Mouse (Mus musculus): ENCODE data around the gene Adgrl2. TPM values are rescaled to one million over a fixed set of nuclear protein-coding genes. Genes with fewer than 3 reads are reported as not detected.

Gene Adgrl2
- polyA plus RNA-seq (2012; rRNA removed), result 86.6 and 90.3 TPM in 2 replicates

GRCm38 (mm10) chr3:148990531-148991003 lies at the start of gene Adgrl2:
Adgrl2 (minus strand) TSS chr3:148990555.
- H3K4me3 ChIP-seq (ENCODE audit: insufficient read depth, low read length), result peak within 1 kb of the TSS; percentile 84
- 0 out of 2 replicates have a peak, but pooled peaks cover 2% of the 10 kb centered on the region for H3K4me1 ChIP-seq (ENCODE audit: control insufficient read depth, insufficient read depth, low read length)
- H3K27ac ChIP-seq (ENCODE audit: insufficient read depth, low read length), result peak within 1 kb of the TSS; percentile 96
- TF ChIP-seq POLR2A (IDR thresholded peaks at IDR 0.05; ENCODE audit: extremely low read depth, insufficient read depth, low read length) (no peak), CTCF (IDR thresholded peaks at IDR 0.05; ENCODE audit: extremely low read depth, insufficient read depth, low read length) (no peak)

GRCm38 (mm10) chr3:149038771-149039170 lies 48.4 kb upstream of the Adgrl2 start:
- Histone ChIP-seq H3K27ac (ENCODE audit: insufficient read depth, low read length) (no peak overlapping the region), H3K4me3 (ENCODE audit: insufficient read depth, low read length) (no peak overlapping the region), H3K4me1 (ENCODE audit: control insufficient read depth, insufficient read depth, low read length) (no peaks in the 10 kb centered on the region)
- TF ChIP-seq CTCF (IDR thresholded peaks at IDR 0.05; ENCODE audit: extremely low read depth, insufficient read depth, low read length) (no peak), POLR2A (IDR thresholded peaks at IDR 0.05; ENCODE audit: extremely low read depth, insufficient read depth, low read length) (no peak)

GRCm38 (mm10) chr3:149019925-149020324 lies 29.6 kb upstream of the Adgrl2 start:
- no peaks in the 10 kb centered on the region for H3K4me1 ChIP-seq (ENCODE audit: control insufficient read depth, insufficient read depth, low read length)

GRCm38 (mm10) chr3:149009311-149009710 lies 19.0 kb upstream of the Adgrl2 start:
- TF ChIP-seq CTCF (IDR thresholded peaks at IDR 0.05; ENCODE audit: extremely low read depth, insufficient read depth, low read length), result no peak
- no peak for TF ChIP-seq POLR2A (IDR thresholded peaks at IDR 0.05; ENCODE audit: extremely low read depth, insufficient read depth, low read length)
- no peak overlapping the region for H3K27ac ChIP-seq (ENCODE audit: insufficient read depth, low read length)
- H3K4me1 ChIP-seq (ENCODE audit: control insufficient read depth, insufficient read depth, low read length), result no peaks in the 10 kb centered on the region
- no peak overlapping the region for H3K4me3 ChIP-seq (ENCODE audit: insufficient read depth, low read length)

More at GRCm38 (mm10) chr3:149019925-149020324, 29.6 kb upstream of the Adgrl2 start:
- Histone ChIP-seq H3K4me3 (ENCODE audit: insufficient read depth, low read length) (no peak overlapping the region), H3K27ac (ENCODE audit: insufficient read depth, low read length) (no peak overlapping the region)
- TF ChIP-seq CTCF (IDR thresholded peaks at IDR 0.05; ENCODE audit: extremely low read depth, insufficient read depth, low read length) (no peak), POLR2A (IDR thresholded peaks at IDR 0.05; ENCODE audit: extremely low read depth, insufficient read depth, low read length) (no peak)

GRCm38 (mm10) chr3:149008634-149009023 lies 18.3 kb upstream of the Adgrl2 start:
- TF ChIP-seq POLR2A (IDR thresholded peaks at IDR 0.05; ENCODE audit: extremely low read depth, insufficient read depth, low read length) (no peak), CTCF (IDR thresholded peaks at IDR 0.05; ENCODE audit: extremely low read depth, insufficient read depth, low read length) (no peak)
- no peak overlapping the region for H3K27ac ChIP-seq (ENCODE audit: insufficient read depth, low read length)
- no peaks in the 10 kb centered on the region for H3K4me1 ChIP-seq (ENCODE audit: control insufficient read depth, insufficient read depth, low read length)
- no peak overlapping the region for H3K4me3 ChIP-seq (ENCODE audit: insufficient read depth, low read length)

GRCm38 (mm10) chr3:149007860-149008633 lies 17.7 kb upstream of the Adgrl2 start:
- no peak for TF ChIP-seq POLR2A (IDR thresholded peaks at IDR 0.05; ENCODE audit: extremely low read depth, insufficient read depth, low read length)
- Histone ChIP-seq H3K27ac (ENCODE audit: insufficient read depth, low read length) (no peak overlapping the region), H3K4me3 (ENCODE audit: insufficient read depth, low read length) (no peak overlapping the region), H3K4me1 (ENCODE audit: control insufficient read depth, insufficient read depth, low read length) (no peaks in the 10 kb centered on the region)

- H3K27ac ChIP-seq (ENCODE audit: insufficient read depth, low read length), result no peak overlapping the region
- TF ChIP-seq POLR2A (IDR thresholded peaks at IDR 0.05; ENCODE audit: extremely low read depth, insufficient read depth, low read length), result no peak
- TF ChIP-seq CTCF (IDR thresholded peaks at IDR 0.05; ENCODE audit: extremely low read depth, insufficient read depth, low read length), result no peak
- no peaks in the 10 kb centered on the region for H3K4me1 ChIP-seq (ENCODE audit: control insufficient read depth, insufficient read depth, low read length)
- no peak overlapping the region for H3K4me3 ChIP-seq (ENCODE audit: insufficient read depth, low read length)
Measured at GRCm38 (mm10) chr3:149001364-149001763, 11.0 kb upstream of the Adgrl2 start.

- Histone ChIP-seq H3K4me3 (ENCODE audit: insufficient read depth, low read length) (no peak overlapping the region), H3K27ac (ENCODE audit: insufficient read depth, low read length) (no peak overlapping the region), H3K4me1 (ENCODE audit: control insufficient read depth, insufficient read depth, low read length) (no peaks in the 10 kb centered on the region)
- TF ChIP-seq POLR2A (IDR thresholded peaks at IDR 0.05; ENCODE audit: extremely low read depth, insufficient read depth, low read length), result no peak
Measured at GRCm38 (mm10) chr3:148998661-148999060, 8.3 kb upstream of the Adgrl2 start.

- H3K27ac ChIP-seq (ENCODE audit: insufficient read depth, low read length), result no peak overlapping the region
- H3K4me1 ChIP-seq (ENCODE audit: control insufficient read depth, insufficient read depth, low read length), result 0 out of 2 replicates have a peak, but pooled peaks cover 2% of the 10 kb centered on the region
- H3K4me3 ChIP-seq (ENCODE audit: insufficient read depth, low read length), result peak overlapping the region; percentile 84; the same call in 1 of the 2 replicates
- no peak for TF ChIP-seq CTCF (IDR thresholded peaks at IDR 0.05; ENCODE audit: extremely low read depth, insufficient read depth, low read length)
- TF ChIP-seq POLR2A (IDR thresholded peaks at IDR 0.05; ENCODE audit: extremely low read depth, insufficient read depth, low read length), result no peak
Measured at GRCm38 (mm10) chr3:148991056-148991455, 701 bp upstream of the Adgrl2 start.

Data from cortical plate, adult 2 months (tissue).